Mouse (Mus musculus) heart, postnatal 0 days (tissue): ENCODE measurements around the gene Large1.

Experiments
- CTCF ChIP-seq: IDR thresholded peaks from 2 replicates; pipeline ENCODE4 v1.5.1; 2016; ENCODE audit warnings: antibody characterized with exemption, control low read depth, low read depth
- EP300 ChIP-seq: IDR thresholded peaks from 2 replicates; pipeline ENCODE4 v1.6.1; 2016; ENCODE audit warnings: antibody characterized with exemption, low read depth

- no peak for TF ChIP-seq CTCF
- no peak for TF ChIP-seq EP300
These were observed 836 bp downstream of the Large1 start for GRCm38 (mm10) chr8:73352301-73353107.
